Mouse (Mus musculus): ENCODE measurements around the gene Gxylt2. TPM values are rescaled to one million over a fixed set of nuclear protein-coding genes. Genes with fewer than 3 reads are reported as not detected.

The Gxylt2 gene
- total RNA-seq, 2 experiments from 2014 or later, result not detected

GRCm38 (mm10) chr6:100799290-100799689 lies 94.8 kb downstream of the Gxylt2 start:
- ATAC-seq (ENCODE audit: poor library complexity, severe bottlenecking), result no peak

GRCm38 (mm10) chr6:100799766-100800165 lies 95.2 kb downstream of the Gxylt2 start:
- no peak for ATAC-seq (ENCODE audit: poor library complexity, severe bottlenecking)

GRCm38 (mm10) chr6:100800497-100800955 lies 96.0 kb downstream of the Gxylt2 start:
- peak; percentile 91 for ATAC-seq (ENCODE audit: poor library complexity, severe bottlenecking)

GRCm38 (mm10) chr6:100802381-100803083 lies 98.0 kb downstream of the Gxylt2 start:
- ATAC-seq (ENCODE audit: poor library complexity, severe bottlenecking), result no peak

GRCm38 (mm10) chr6:100803250-100803649 lies 98.7 kb downstream of the Gxylt2 start:
- no peak for ATAC-seq (ENCODE audit: poor library complexity, severe bottlenecking)

- no peak for ATAC-seq (ENCODE audit: poor library complexity, severe bottlenecking)
Observed at GRCm38 (mm10) chr6:100807187-100807586, 102.7 kb downstream of the Gxylt2 start.

- no peak for ATAC-seq (ENCODE audit: poor library complexity, severe bottlenecking)
Observed at GRCm38 (mm10) chr6:100807746-100808145, 103.2 kb downstream of the Gxylt2 start.

GRCm38 (mm10) chr6:100808221-100808778 lies 103.8 kb downstream of the Gxylt2 start:
- ATAC-seq (ENCODE audit: poor library complexity, severe bottlenecking), result no peak

GRCm38 (mm10) chr6:100810117-100810516 lies 105.6 kb downstream of the Gxylt2 start:
- ATAC-seq (ENCODE audit: poor library complexity, severe bottlenecking), result no peak

GRCm38 (mm10) chr6:100811731-100812130 lies 107.2 kb downstream of the Gxylt2 start:
- ATAC-seq (ENCODE audit: poor library complexity, severe bottlenecking), result no peak

- ATAC-seq (ENCODE audit: poor library complexity, severe bottlenecking), result no peak
Observed at GRCm38 (mm10) chr6:100821367-100821766, 116.8 kb downstream of the Gxylt2 start.

- ATAC-seq (ENCODE audit: poor library complexity, severe bottlenecking), result no peak
Observed at GRCm38 (mm10) chr6:100823356-100823755, 118.8 kb downstream of the Gxylt2 start.

GRCm38 (mm10) chr6:100824381-100824965 lies 119.9 kb downstream of the Gxylt2 start:
- peak; percentile 90 for ATAC-seq (ENCODE audit: poor library complexity, severe bottlenecking)

- no peak for ATAC-seq (ENCODE audit: poor library complexity, severe bottlenecking)
Observed at GRCm38 (mm10) chr6:100826046-100826445, 121.5 kb downstream of the Gxylt2 start.

GRCm38 (mm10) chr6:100828565-100828964 lies 124.0 kb downstream of the Gxylt2 start:
- no peak for ATAC-seq (ENCODE audit: poor library complexity, severe bottlenecking)

GRCm38 (mm10) chr6:100829770-100830169 lies 125.2 kb downstream of the Gxylt2 start:
- ATAC-seq (ENCODE audit: poor library complexity, severe bottlenecking), result no peak

GRCm38 (mm10) chr6:100831188-100831587 lies 126.7 kb downstream of the Gxylt2 start:
- no peak for ATAC-seq (ENCODE audit: poor library complexity, severe bottlenecking)

- no peak for ATAC-seq (ENCODE audit: poor library complexity, severe bottlenecking)
Observed at GRCm38 (mm10) chr6:100831751-100832150, 127.2 kb downstream of the Gxylt2 start.

- peak; percentile 98 for ATAC-seq (ENCODE audit: poor library complexity, severe bottlenecking)
Observed at GRCm38 (mm10) chr6:100833355-100833754, 128.8 kb downstream of the Gxylt2 start, which contains the start of gene Ppp4r2. TSS of gene Ppp4r2 (plus strand) at chr6:100833622.

- peak; percentile 34; the same call in 1 of the 2 replicates for ATAC-seq (ENCODE audit: poor library complexity, severe bottlenecking)
Observed at GRCm38 (mm10) chr6:100833811-100834481, 129.4 kb downstream of the Gxylt2 start.

- no peak for ATAC-seq (ENCODE audit: poor library complexity, severe bottlenecking)
Observed at GRCm38 (mm10) chr6:100834489-100835160, 130.1 kb downstream of the Gxylt2 start.
